Mouse (Mus musculus) lung, embryonic 14.5 days (tissue): ENCODE data around the gene Etv6. TPM values are rescaled to one million over a fixed set of nuclear protein-coding genes. Genes with fewer than 3 reads are reported as not detected.

ENCODE experiments used
- ATAC-seq: fragments of 200-750 bp; cut with Nextera tagmentation; 2 replicates; pipeline ENCODE4 v1.8.0; 2017; ENCODE audit warnings: mild to moderate bottlenecking, moderate TSS enrichment, moderate library complexity; ENCODE audit not compliant: insufficient read depth
- DNase-seq: peaks from one replicate; pipeline ENCODE4 v3.0.0-alpha.2; 2015
- H3K27ac ChIP-seq: fragments of 300-500 bp; sonication (generic); 2 replicates; pipeline ENCODE4 v1.5.1; 2014; ENCODE audit warnings: low read depth, mild to moderate bottlenecking, moderate library complexity
- H3K27me3 ChIP-seq: fragments of 300-500 bp; sonication (generic); 2 replicates; pipeline ENCODE4 v1.6.1; 2014; ENCODE audit warnings: low read length, control low read depth; ENCODE audit not compliant: insufficient read depth
- H3K36me3 ChIP-seq: fragments of 300-500 bp; sonication (generic); 2 replicates; pipeline ENCODE4 v1.6.1; 2014; ENCODE audit warnings: control low read depth; ENCODE audit not compliant: insufficient read depth
- H3K4me1 ChIP-seq: fragments of 300-500 bp; sonication (generic); 2 replicates; pipeline ENCODE4 v1.6.1; 2014; ENCODE audit warnings: antibody characterized with exemption, control low read depth; ENCODE audit not compliant: insufficient read depth
- H3K4me2 ChIP-seq: fragments of 300-500 bp; sonication (generic); 2 replicates; pipeline ENCODE4 v1.6.1; 2014; ENCODE audit warnings: mild to moderate bottlenecking
- H3K4me3 ChIP-seq: fragments of 300-500 bp; sonication (generic); 2 replicates; pipeline ENCODE4 v1.5.1; 2014; ENCODE audit warnings: low read depth, low read length
- H3K9ac ChIP-seq: fragments of 300-500 bp; sonication (generic); 2 replicates; pipeline ENCODE4 v1.6.1; 2014
- H3K9me3 ChIP-seq: fragments of 300-500 bp; sonication (generic); 2 replicates; pipeline ENCODE4 v1.6.1; 2016; ENCODE audit warnings: low read depth, low read length, control low read depth
- CTCF ChIP-seq: IDR thresholded peaks from 2 replicates; pipeline ENCODE4 v1.5.1; 2016; ENCODE audit warnings: antibody characterized with exemption, low read depth
- WGBS: fragments of 180-500 bp; shearing (Covaris S2); extraction: QIAGEN DNeasy Blood & Tissue Kit; methylation state at CpG from one replicate; pipeline ENCODE4 v1.1.7; 2014; 5-methylcytosine and 5-hydroxymethylcytosine counted together
- polyA plus RNA-seq: library from polyadenylated mRNA; unstranded; fragments of >200 nt; fragmentation: Nextera tagmentation; extraction: Ambion mirVana; gene quantifications from 2 replicates; pipeline ENCODE4 v1.2.1, GENCODE M21; 2014

Gene Etv6
- polyA plus RNA-seq, 1 experiment from 2014 or later = 21.4 TPM

DNA sequence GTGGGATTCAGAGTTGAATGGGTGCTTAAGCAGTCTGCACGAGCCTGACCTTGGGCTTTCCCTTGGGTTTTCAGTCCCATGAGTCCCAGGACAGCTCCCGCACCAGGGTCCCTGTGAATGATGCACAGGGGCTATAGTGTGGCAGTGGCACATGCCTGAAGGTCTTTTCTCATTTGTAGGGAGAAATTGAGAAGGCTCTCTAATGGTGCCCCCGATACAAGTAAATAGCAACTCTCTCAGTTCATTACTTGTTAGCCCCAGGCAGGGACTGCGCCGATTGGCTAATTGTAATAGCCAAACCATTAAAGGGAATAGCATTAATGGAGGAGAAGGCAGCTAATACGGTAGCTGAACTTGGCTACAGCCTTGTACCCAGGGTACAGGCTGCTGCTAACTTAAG lies 92.5 kb downstream of the Etv6 start:
- WGBS = 95% methylated on average over 6 of the region's 6 CpGs
- Histone ChIP-seq H3K4me3 (no peak overlapping the region), H3K27me3 (no peaks in the 10 kb centered on the region), H3K4me2 (no peak overlapping the region), H3K9me3 (no peaks in the 10 kb centered on the region), H3K4me1 (no peaks in the 10 kb centered on the region; the same call in 1 of the 2 replicates), H3K36me3 (peaks cover 5% of the 10 kb centered on the region; the same call in 1 of the 2 replicates), H3K27ac (no peak overlapping the region), H3K9ac (no peak overlapping the region)
- TF ChIP-seq CTCF = no peak
- ATAC-seq = no peak
- no peak for DNase-seq

GRCm38 (mm10) chr6:134128594-134128993 lies 93.1 kb downstream of the Etv6 start:
- DNase-seq = no peak
- Histone ChIP-seq H3K36me3 (peaks cover 5% of the 10 kb centered on the region; the same call in 1 of the 2 replicates), H3K4me2 (no peak overlapping the region), H3K27me3 (no peaks in the 10 kb centered on the region), H3K4me1 (no peaks in the 10 kb centered on the region; the same call in 1 of the 2 replicates), H3K9me3 (no peaks in the 10 kb centered on the region), H3K27ac (no peak overlapping the region), H3K4me3 (no peak overlapping the region), H3K9ac (no peak overlapping the region)
- no peak for ATAC-seq
- no peak for TF ChIP-seq CTCF
- WGBS = 93% methylated on average over 13 of the region's 13 CpGs

- WGBS = 62% methylated on average over 7 of the region's 7 CpGs
- Histone ChIP-seq H3K4me1 (no peaks in the 10 kb centered on the region; the same call in 1 of the 2 replicates), H3K27ac (no peak overlapping the region), H3K27me3 (no peaks in the 10 kb centered on the region), H3K36me3 (no peaks in the 10 kb centered on the region; the same call in 1 of the 2 replicates), H3K9ac (no peak overlapping the region), H3K4me2 (no peak overlapping the region), H3K9me3 (no peaks in the 10 kb centered on the region), H3K4me3 (no peak overlapping the region)
- ATAC-seq (peak; percentile 79), DNase-seq (peak; percentile 49)
- no peak for TF ChIP-seq CTCF
Measured at GRCm38 (mm10) chr6:134129848-134130247, 94.3 kb downstream of the Etv6 start.

- no peak overlapping the region for H3K27ac ChIP-seq
- no peak overlapping the region for H3K4me2 ChIP-seq
- no peak for TF ChIP-seq CTCF
- no peaks in the 10 kb centered on the region for H3K27me3 ChIP-seq
- DNase-seq = no peak
- no peaks in the 10 kb centered on the region for H3K4me1 ChIP-seq
- no peak for ATAC-seq
- no peak overlapping the region for H3K9ac ChIP-seq
- H3K4me3 ChIP-seq = no peak overlapping the region
- 85% methylated on average over 5 of the region's 5 CpGs for WGBS
- no peaks in the 10 kb centered on the region for H3K9me3 ChIP-seq
- no peaks in the 10 kb centered on the region; the same call in 1 of the 2 replicates for H3K36me3 ChIP-seq
Measured at GRCm38 (mm10) chr6:134130816-134131215, 95.3 kb downstream of the Etv6 start.

DNA sequence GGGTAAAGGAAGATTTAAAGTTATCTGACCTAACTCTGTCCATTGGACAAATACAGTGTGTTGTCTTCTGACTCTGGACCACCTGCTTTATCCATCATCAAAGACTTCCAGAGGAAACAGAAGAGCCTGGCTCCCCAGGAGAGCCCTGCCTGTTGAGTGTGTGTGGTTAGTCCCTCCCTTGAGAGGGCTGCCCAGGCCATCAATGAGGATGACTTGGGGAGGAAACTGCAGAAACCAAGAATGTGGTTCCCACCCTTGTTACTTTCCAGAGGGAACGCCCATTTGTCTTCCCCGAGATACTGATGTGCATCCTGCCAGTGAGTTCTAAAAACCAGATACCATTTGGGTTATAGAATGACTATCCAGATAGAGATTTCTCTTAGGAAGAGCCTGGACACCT lies 96.1 kb downstream of the Etv6 start:
- ATAC-seq = no peak
- no peaks in the 10 kb centered on the region; the same call in 1 of the 2 replicates for H3K36me3 ChIP-seq
- no peaks in the 10 kb centered on the region for H3K9me3 ChIP-seq
- H3K9ac ChIP-seq = no peak overlapping the region
- no peaks in the 10 kb centered on the region for H3K4me1 ChIP-seq
- no peak for DNase-seq
- WGBS = 91% methylated on average over 2 of the region's 2 CpGs
- no peak for TF ChIP-seq CTCF
- no peak overlapping the region for H3K4me3 ChIP-seq
- H3K27me3 ChIP-seq = no peaks in the 10 kb centered on the region
- H3K4me2 ChIP-seq = no peak overlapping the region
- H3K27ac ChIP-seq = no peak overlapping the region

GRCm38 (mm10) chr6:134133756-134134155 lies 98.3 kb downstream of the Etv6 start:
- WGBS = 54% methylated on average over 4 of the region's 4 CpGs
- Histone ChIP-seq H3K36me3 (peaks cover 6% of the 10 kb centered on the region; the same call in 1 of the 2 replicates), H3K9me3 (no peaks in the 10 kb centered on the region), H3K4me1 (no peaks in the 10 kb centered on the region), H3K9ac (no peak overlapping the region), H3K4me2 (no peak overlapping the region), H3K27me3 (no peaks in the 10 kb centered on the region), H3K4me3 (no peak overlapping the region), H3K27ac (no peak overlapping the region)
- DNase-seq (no peak), ATAC-seq (no peak)
- TF ChIP-seq CTCF = no peak

DNA sequence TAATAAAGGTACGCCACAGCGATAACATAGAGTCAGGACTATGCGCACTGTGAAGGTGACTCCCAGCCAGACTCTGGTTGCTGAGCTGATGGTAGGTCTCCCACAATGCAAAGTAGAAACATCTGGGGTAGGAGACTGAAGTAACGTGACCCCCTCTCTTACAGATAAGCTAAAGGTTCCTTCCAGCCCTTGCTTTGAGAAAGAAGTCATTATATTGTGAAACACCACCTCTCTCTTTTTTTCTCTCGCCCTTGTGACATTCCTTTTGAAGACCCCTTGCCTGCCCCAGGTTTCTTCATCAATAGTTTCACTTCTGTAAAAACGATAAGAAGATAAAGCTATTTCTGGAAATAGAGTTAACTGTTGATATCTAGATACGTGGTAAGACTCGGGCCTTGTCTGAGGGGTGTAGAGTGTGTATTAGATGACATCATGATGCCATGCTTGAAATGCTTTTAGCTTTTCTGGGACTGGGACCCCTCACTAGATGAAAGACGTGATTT lies 99.4 kb downstream of the Etv6 start:
- no peak overlapping the region for H3K9ac ChIP-seq
- WGBS = 77% methylated on average over 9 of the region's 9 CpGs

More for the DNA sequence above, 99.4 kb downstream of the Etv6 start:
- Histone ChIP-seq H3K27me3 (no peaks in the 10 kb centered on the region), H3K4me3 (no peak overlapping the region), H3K27ac (no peak overlapping the region), H3K4me1 (no peaks in the 10 kb centered on the region), H3K36me3 (peaks cover 6% of the 10 kb centered on the region; the same call in 1 of the 2 replicates), H3K9me3 (no peaks in the 10 kb centered on the region), H3K4me2 (no peak overlapping the region)
- DNase-seq (no peak), ATAC-seq (no peak)
- TF ChIP-seq CTCF = no peak
